Mouse (Mus musculus) embryo, embryonic 11 days (tissue): ENCODE results near the gene Ctsw.

Experiments
- DNase-seq: peaks from one replicate; pipeline ENCODE4 v3.0.0-alpha.2; 2015

Gene Ctsw

DNA sequence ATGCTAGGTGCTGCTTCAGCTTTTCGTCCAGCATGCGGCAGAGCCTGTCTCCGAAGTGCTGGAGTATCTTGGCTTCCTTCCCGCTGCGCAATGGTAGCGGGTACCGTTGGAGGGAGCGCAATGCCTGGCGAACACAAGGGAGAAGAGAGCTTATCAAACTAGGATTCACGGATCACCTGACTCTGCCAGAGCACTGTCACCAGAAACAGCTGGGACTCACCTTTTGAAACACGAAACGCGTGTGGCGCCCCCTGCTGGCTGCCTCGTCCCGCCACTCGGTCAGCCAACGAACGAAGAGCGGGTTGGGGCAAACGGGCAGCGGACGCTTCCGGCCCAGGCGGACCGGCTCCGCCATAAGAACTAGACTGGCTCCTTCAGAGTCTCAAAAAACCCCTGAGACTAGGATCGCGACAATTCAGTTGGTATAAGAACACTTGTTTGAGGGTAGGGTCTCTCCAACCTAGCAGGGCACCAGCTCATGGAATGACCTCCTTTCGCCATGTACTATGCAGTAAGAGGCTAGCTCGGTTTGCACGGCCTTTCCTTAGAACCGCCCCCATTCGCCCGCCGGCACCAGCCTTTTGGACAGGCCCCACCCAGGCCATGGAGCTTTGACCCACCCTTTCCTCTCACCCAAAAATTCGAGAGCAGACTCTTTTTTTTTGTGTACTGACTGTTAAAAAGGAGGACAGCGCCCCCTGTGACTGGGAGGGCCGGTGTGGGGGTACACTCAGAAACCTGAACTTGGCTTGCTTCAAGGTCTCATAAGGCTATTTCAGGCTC, 19.7 kb upstream of the Ctsw start, which contains the start of gene Mus81:
Gene Mus81, minus strand, starts transcription at position 635 of the 783 bp plus-strand sequence.
- peak; percentile 96 for DNase-seq

DNA sequence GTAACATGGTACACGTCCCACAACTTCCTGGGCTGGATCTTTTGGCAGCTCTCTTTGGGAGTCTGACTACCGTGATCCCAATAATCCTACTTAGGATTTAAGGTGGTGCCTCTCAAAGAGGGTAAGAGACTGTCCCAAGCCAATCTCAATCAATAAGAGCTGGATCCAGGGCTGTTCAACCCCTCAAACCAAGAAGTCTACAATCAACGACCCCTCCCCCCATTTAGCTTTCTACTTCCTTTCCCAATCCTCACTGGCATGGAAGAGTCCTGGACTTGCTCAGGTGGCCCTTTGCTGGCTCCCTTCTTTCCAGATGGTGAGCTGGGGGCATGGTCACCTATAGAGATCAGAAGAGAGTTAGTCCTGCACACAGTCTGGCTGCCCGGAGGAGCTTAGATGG, 18.5 kb upstream of the Ctsw start:
- DNase-seq: no peak

- DNase-seq: no peak
These were observed 18.0 kb upstream of the Ctsw start for GRCm38 (mm10) chr19:5486286-5486685.

DNA sequence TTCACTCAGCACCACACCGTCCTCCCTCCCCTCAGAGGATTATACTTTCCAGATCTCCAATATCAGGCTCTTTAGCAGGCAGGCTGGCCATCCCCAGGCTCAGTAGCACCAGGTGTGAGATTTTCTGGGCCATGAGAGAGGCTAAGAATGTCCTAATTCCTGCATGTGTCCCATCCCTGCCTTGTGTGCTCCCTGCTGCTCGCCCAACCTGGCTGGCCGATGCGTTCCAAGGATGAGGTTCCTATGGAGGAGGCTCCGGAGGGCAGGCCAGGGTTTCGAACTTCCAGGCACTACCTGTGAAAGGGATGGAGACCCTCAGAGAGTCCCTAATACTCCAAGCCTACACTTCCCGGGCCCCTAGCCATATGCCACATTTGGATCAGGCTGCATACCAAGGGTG, 17.5 kb upstream of the Ctsw start:
- no peak for DNase-seq

GRCm38 (mm10) chr19:5485371-5485770, 17.1 kb upstream of the Ctsw start:
- no peak for DNase-seq

GRCm38 (mm10) chr19:5484496-5484895, 16.2 kb upstream of the Ctsw start:
- no peak for DNase-seq

DNA sequence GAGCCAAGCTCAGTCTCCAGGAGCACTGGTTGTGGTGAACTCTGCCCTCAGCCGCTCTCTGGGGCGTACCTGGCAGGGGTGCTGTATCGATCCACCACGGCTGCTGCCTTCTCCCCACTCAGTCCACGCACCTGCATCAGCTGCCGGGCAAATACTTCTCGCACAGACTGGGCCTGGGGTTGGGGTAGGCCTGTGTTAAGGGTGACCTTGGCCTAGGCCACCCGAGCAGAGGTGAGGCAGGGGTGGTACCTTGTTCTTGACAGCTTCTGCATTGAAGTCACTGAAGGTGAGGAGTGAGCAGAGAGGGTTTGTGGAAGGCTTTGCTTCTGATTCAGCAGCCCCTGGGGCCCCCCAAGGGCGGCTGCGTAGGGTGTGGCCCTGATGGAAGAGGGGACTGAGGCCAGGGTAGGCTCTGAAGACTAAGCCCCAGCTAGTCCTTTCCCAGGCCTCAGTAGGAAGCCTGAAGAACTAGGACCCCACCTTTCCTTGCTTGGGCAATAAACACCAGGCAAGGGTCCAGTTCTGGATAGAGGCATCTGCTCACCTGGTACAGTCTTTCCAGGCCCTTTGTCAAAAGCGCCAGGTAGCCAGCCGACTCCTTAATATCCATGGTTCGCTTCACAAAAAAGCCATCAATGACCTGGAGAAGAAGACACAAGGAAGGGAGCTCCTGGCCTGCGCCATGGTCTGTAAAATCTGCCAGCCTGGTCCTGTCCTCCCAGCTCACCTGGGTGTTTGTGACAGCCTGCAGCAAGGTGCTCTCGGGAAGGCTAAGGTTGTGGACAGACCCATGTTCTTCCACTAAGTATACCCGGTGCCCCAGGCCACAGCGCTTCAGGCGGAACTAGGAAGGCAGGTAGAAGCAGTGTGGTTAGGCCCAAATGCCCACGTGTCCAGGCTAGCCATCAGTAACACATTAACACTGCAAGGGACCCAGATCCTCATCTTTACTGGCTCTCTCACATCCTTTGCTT, 15.4 kb upstream of the Ctsw start:
- no peak for DNase-seq

GRCm38 (mm10) chr19:5481398-5481797, 13.1 kb upstream of the Ctsw start:
- DNase-seq: no peak

DNA sequence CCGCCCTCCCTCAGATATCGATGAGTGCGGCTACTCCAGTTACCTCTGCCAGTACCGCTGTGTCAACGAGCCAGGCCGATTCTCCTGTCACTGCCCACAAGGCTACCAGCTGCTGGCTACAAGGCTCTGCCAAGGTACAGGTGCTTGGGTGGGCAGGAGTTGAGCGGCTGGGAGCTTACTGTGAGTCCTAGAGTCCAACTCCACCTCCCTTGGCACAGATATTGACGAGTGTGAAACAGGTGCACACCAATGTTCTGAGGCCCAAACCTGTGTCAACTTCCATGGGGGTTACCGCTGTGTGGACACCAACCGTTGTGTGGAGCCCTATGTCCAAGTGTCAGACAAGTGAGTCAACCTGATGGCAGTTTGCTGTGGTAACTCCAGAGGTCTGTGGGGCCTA, 11.7 kb upstream of the Ctsw start:
- DNase-seq: no peak

- no peak for DNase-seq
These were observed 9.5 kb upstream of the Ctsw start for GRCm38 (mm10) chr19:5477668-5478300.

DNA sequence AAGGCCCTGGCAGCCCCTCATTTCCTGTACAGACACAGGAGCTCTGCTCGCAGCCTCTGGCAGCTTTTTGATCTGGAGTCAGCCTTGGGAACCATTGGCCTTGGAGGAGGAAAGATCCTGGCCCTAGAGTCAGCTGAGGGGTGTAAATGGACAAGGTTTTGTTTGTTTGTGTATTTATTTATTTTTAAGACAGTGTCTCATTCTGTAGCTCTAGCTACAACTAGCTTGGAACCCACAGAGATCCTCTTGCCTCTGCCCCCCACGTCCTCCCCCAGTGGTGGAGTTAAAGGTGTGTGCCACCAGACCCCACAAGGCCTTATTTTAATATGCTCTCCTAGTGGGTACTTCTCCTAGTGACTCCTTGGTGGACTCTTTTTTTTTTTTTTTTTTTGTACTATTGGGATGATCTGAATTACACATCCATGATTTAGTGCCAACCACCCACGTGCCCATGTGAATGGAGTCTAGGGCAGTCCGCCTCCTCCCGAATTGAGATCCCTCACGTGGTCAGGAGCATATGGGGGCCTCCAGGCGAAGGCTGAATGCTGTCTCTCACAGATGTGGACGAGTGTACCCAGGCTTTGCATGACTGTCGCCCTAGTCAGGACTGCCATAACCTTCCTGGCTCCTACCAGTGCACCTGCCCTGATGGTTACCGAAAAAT, 8.8 kb upstream of the Ctsw start:
- no peak for DNase-seq

DNA sequence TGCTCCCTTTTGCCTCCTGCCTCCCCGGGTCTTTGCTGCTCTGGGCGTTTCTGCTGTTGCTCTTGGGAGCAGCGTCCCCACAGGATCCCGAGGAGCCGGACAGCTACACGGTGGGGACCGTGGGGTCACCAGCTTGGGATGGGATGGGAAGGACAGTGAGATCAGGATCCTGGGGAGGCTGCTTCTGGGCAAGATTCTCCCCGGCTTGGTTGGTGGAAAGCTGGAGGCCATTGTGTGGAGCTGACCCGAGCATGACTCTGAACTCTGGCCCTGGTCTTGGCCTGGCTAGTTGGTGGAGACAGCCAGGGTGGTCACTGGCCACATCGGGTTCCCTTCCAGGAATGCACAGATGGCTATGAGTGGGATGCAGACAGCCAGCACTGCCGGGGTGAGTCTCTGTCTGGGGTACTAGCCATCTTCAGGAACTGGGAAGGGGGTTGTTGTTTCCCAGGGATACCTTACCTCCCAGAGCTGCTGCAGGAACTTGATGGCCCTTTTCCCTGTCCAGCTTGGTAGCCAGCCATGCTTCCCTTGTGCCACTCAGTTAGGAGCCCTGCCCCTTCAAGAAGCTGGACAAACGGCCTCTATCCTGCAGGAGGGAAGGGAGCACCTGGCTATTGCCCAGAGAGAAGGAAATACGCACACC, 6.9 kb upstream of the Ctsw start:
- peak; percentile 39 for DNase-seq

- peak; percentile 74 for DNase-seq
These were observed 6.2 kb upstream of the Ctsw start for GRCm38 (mm10) chr19:5474281-5475068.

- peak; percentile 90 for DNase-seq
These were observed 5.4 kb upstream of the Ctsw start, which contains the start of gene Efemp2 for GRCm38 (mm10) chr19:5473720-5474119. Gene Efemp2 (plus strand): TSS chr19:5473954.

- DNase-seq: no peak
These were observed 4.5 kb upstream of the Ctsw start for GRCm38 (mm10) chr19:5472857-5473256.

- DNase-seq: no peak
These were observed 3.5 kb upstream of the Ctsw start for GRCm38 (mm10) chr19:5471846-5472245.

- no peak for DNase-seq
These were observed 1.3 kb downstream of the Ctsw start for GRCm38 (mm10) chr19:5466916-5467500.

GRCm38 (mm10) chr19:5465037-5465436, 3.3 kb downstream of the Ctsw start:
- DNase-seq: no peak

- peak; percentile 85 for DNase-seq
These were observed 4.3 kb downstream of the Ctsw start for GRCm38 (mm10) chr19:5463791-5464562.

DNA sequence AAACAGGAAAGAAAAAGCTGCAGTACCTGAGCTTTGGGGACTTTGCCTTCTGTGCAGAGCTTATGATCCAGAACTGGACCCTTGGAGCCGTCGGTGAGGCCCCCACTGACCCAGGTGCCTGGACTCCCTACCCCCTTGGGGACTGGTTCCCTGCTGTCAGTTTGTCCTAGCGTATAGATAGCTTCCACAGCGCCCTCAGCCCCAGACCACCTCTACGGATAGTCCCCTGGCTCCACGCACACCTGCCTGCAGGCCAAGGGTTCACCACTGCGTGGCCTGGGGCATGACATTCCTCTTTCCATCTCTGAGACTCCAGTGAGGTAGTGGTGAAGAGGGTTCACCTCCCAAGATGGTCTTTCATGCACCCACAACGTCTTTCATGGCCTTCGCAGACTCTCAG, 5.1 kb downstream of the Ctsw start:
- no peak for DNase-seq
